Mouse (Mus musculus): ENCODE data around the gene Ankrd63. TPM values are rescaled to one million over a fixed set of nuclear protein-coding genes. Genes with fewer than 3 reads are reported as not detected.

The Ankrd63 gene
- total RNA-seq, 4 experiments from 2014 or later = 0.11 to 0.84 (median 0.36) TPM

- no peak for DNase-seq
Observed at GRCm38 (mm10) chr2:118726873-118727272, 23.1 kb upstream of the Ankrd63 start.

- DNase-seq = peak; percentile 76
Observed at GRCm38 (mm10) chr2:118725511-118725910, 21.7 kb upstream of the Ankrd63 start.

- no peak for DNase-seq
Observed at GRCm38 (mm10) chr2:118723693-118724486, 20.1 kb upstream of the Ankrd63 start.

- DNase-seq = peak; percentile 1
Observed at GRCm38 (mm10) chr2:118716677-118717076, 12.9 kb upstream of the Ankrd63 start.

GRCm38 (mm10) chr2:118714230-118714629 is 10.5 kb upstream of the Ankrd63 start:
- DNase-seq = no peak

GRCm38 (mm10) chr2:118713631-118714030 is 9.9 kb upstream of the Ankrd63 start:
- DNase-seq = no peak

GRCm38 (mm10) chr2:118711038-118711494 is 7.3 kb upstream of the Ankrd63 start:
- DNase-seq = no peak

GRCm38 (mm10) chr2:118709655-118710221 is 6.0 kb upstream of the Ankrd63 start:
- no peak for DNase-seq

GRCm38 (mm10) chr2:118708472-118708871 is 4.7 kb upstream of the Ankrd63 start:
- no peak for DNase-seq

- no peak for DNase-seq
Observed at GRCm38 (mm10) chr2:118706436-118706835, 2.7 kb upstream of the Ankrd63 start.

- DNase-seq = no peak
Observed at GRCm38 (mm10) chr2:118702883-118703761, 641 bp downstream of the Ankrd63 start.

- DNase-seq = no peak
Observed at GRCm38 (mm10) chr2:118701971-118702882, 1.5 kb downstream of the Ankrd63 start.

- DNase-seq = no peak
Observed at GRCm38 (mm10) chr2:118701161-118701560, 2.6 kb downstream of the Ankrd63 start.

GRCm38 (mm10) chr2:118700179-118701062 is 3.3 kb downstream of the Ankrd63 start:
- DNase-seq = peak; percentile 68

GRCm38 (mm10) chr2:118697955-118698354 is 5.8 kb downstream of the Ankrd63 start:
- peak; percentile 56 for DNase-seq

GRCm38 (mm10) chr2:118697311-118697877 is 6.4 kb downstream of the Ankrd63 start:
- DNase-seq = no peak

GRCm38 (mm10) chr2:118696451-118697308 is 7.1 kb downstream of the Ankrd63 start:
- DNase-seq = no peak

GRCm38 (mm10) chr2:118695677-118696232 is 8.0 kb downstream of the Ankrd63 start:
- DNase-seq = no peak

- no peak for DNase-seq
Observed at GRCm38 (mm10) chr2:118693370-118693966, 10.3 kb downstream of the Ankrd63 start.

Measured in adrenal gland, adult 8-10 months (tissue).